Comparison of ENCODE assay signal across 7 mouse cellular contexts in the genomic region with DNA sequence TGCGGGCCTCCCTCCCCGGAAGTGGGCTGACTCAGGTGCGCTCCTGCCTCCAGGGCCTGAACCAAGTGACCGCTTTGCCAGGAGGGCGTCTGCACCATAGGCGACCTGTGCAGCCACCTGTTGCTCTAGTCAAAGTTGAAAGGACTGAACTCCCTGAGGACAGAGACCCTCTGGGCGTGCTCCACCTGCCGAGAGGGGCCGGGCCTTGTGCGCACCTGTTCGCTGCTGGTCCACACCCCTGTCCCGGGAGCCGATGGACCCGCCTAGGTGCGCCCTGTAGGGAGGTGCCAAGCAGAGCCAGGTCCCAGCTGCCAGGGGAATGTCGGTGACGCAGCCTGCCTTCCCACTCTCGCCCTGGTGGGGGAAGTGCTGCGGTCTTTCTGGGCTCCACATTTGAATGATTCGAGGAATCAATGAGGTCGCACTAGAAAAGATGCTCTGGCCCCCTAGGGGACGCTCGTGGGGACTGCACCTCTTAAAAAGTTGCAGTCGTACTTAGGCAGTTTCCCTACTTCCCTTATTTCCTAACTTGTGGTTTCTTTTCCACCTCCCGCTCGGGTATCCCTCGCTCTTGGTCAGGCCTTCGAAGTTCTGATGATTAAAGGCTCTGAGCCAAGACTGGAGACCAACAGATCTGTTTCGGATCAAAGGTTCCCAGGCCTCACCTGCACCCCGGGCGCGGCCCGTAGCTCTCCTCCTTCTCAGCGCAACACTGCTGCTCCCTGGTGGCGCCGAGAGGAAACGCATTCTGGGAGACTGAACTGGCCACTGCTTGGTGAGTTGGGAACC. TPM values are rescaled to one million over a fixed set of nuclear protein-coding genes. Genes with fewer than 3 reads are reported as not detected.
DNase-seq lines count a peak whose midpoint lies in the region; ATAC-seq and TF ChIP-seq lines count a peak whose summit lies in the region.

Fam187b (plus strand) TSS at position 290 of the 789 bp plus-strand sequence.

- no peak for TF ChIP-seq POLR2A in cortical plate, adult 2 months (IDR thresholded peaks at IDR 0.05; ENCODE audit: extremely low read depth, insufficient read depth, low read length)

- H3K27ac ChIP-seq in cortical plate, adult 2 months (ENCODE audit: insufficient read depth, low read length), result peak within 1 kb of the TSS; percentile 78
- no peak within 1 kb of the TSS for H3K27ac ChIP-seq in midbrain, embryonic 11.5 days (ENCODE audit: low read depth, low read length)

- H3K4me3 ChIP-seq in cortical plate, adult 2 months (ENCODE audit: insufficient read depth, low read length), result peak within 1 kb of the TSS; percentile 2
- peak within 1 kb of the TSS; percentile 38 for H3K4me3 ChIP-seq in midbrain, embryonic 11.5 days (ENCODE audit: low read depth, low read length)

- WGBS in midbrain, embryonic 11.5 days, result 0% methylated on average over 36 of the region's 37 CpGs

- DNase-seq in adrenal gland, adult 18-20 months (ENCODE audit: low spot score in 2 of 2), result peak; percentile 93 to 94
- DNase-seq in gastrocnemius, postnatal 10 days, result peak; percentile 88
- DNase-seq in hindlimb bud, embryonic 11.5 days (ENCODE audit: extremely low spot score, low read depth, low spot score), result peak; percentile 82
- DNase-seq in left cerebral cortex, postnatal 4 days, result peak; percentile 84
- peak; percentile 99 for DNase-seq in midbrain, embryonic 11.5 days (ENCODE audit: low spot score, missing footprints)
- DNase-seq in skeletal muscle tissue, adult 2 months (ENCODE audit: low read depth, low spot score), result peak; percentile 57

- intact Hi-C loops in left cerebral cortex, postnatal 4 days (cut with DNase I), result no loop called here

- H3K4me2 ChIP-seq in midbrain, embryonic 11.5 days, result peak within 1 kb of the TSS; percentile 68

- peak; percentile 74 for TF ChIP-seq CTCF in cortical plate, adult 2 months (IDR thresholded peaks at IDR 0.05; ENCODE audit: extremely low read depth, insufficient read depth, low read length)

- H3K9ac ChIP-seq in midbrain, embryonic 11.5 days (ENCODE audit: low read length), result peak within 1 kb of the TSS; percentile 59

- no peaks in the 10 kb centered on the region for H3K36me3 ChIP-seq in midbrain, embryonic 11.5 days (ENCODE audit: control insufficient read depth, insufficient read depth, low read length)

- no peaks in the 10 kb centered on the region for H3K9me3 ChIP-seq in midbrain, embryonic 11.5 days (ENCODE audit: control insufficient read depth, low read length)

- peak; percentile 83 for ATAC-seq in midbrain, embryonic 11.5 days (ENCODE audit: low FRiP score)

- peaks cover 12% of the 10 kb centered on the region for H3K27me3 ChIP-seq in midbrain, embryonic 11.5 days (ENCODE audit: control insufficient read depth, insufficient read depth, low read length)

- H3K4me1 ChIP-seq in cortical plate, adult 2 months (ENCODE audit: control insufficient read depth, insufficient read depth, low read length), result no peaks in the 10 kb centered on the region
- H3K4me1 ChIP-seq in midbrain, embryonic 11.5 days (ENCODE audit: control insufficient read depth, insufficient read depth, low read length), result peaks cover 10% of the 10 kb centered on the region; the same call in 1 of the 2 replicates

RNA-seq across cellular contexts. Expression of gene Fam187b, which starts in this region (rescaled TPM):
- total RNA-seq in adrenal gland, adult 18-20 months (2021), result under 1 TPM; 0.61 to 0.66 TPM
- 0.15 and 0.38 TPM in 2 replicates for polyA plus RNA-seq in cortical plate, adult 2 months (2012; rRNA removed)
- under 1 TPM in 1 of 2 experiments, not detected in 1; 0.18 TPM for total RNA-seq in gastrocnemius, postnatal 10 days (2021)
- total RNA-seq in left cerebral cortex, postnatal 4 days (2021), result under 1 TPM in 1 of 2 experiments, not detected in 1; 0.42 TPM
- 0.25 and 0.62 TPM in 2 replicates for polyA plus RNA-seq in midbrain, embryonic 11.5 days (2014; fragmentation: Nextera tagmentation; extraction: Ambion mirVana)

Comparison
In these comparisons a context has a peak if more than half of its experiments do, and no peak if none do; other contexts are left out.
1. Peak in DNase-seq in adrenal gland, adult 18-20 months; RNA of the gene not detected or under 1 TPM.
2. Peak in DNase-seq in gastrocnemius, postnatal 10 days; RNA of the gene not detected or under 1 TPM.
3. Peak in DNase-seq in left cerebral cortex, postnatal 4 days; RNA of the gene not detected or under 1 TPM.
4. Peak in DNase-seq, ATAC-seq, H3K4me3 ChIP-seq, H3K9ac ChIP-seq and H3K4me2 ChIP-seq in midbrain, embryonic 11.5 days; RNA of the gene not detected or under 1 TPM.